Mouse (Mus musculus) MN1 (cell line): ENCODE results near the gene Pkp1.

Experiments used
- DNase-seq: peaks from one replicate; pipeline ENCODE4 v3.0.0-alpha.2; 2016; ENCODE audit warnings: low spot score

The Pkp1 gene

GRCm38 (mm10) chr1:135856070-135856469, 62.9 kb downstream of the Pkp1 start:
- no peak for DNase-seq

GRCm38 (mm10) chr1:135855344-135855687, 63.7 kb downstream of the Pkp1 start:
- DNase-seq, result no peak

GRCm38 (mm10) chr1:135854591-135855343, 64.2 kb downstream of the Pkp1 start:
- DNase-seq, result no peak

- DNase-seq, result no peak
Observed at GRCm38 (mm10) chr1:135853200-135853599, 65.8 kb downstream of the Pkp1 start.

DNA sequence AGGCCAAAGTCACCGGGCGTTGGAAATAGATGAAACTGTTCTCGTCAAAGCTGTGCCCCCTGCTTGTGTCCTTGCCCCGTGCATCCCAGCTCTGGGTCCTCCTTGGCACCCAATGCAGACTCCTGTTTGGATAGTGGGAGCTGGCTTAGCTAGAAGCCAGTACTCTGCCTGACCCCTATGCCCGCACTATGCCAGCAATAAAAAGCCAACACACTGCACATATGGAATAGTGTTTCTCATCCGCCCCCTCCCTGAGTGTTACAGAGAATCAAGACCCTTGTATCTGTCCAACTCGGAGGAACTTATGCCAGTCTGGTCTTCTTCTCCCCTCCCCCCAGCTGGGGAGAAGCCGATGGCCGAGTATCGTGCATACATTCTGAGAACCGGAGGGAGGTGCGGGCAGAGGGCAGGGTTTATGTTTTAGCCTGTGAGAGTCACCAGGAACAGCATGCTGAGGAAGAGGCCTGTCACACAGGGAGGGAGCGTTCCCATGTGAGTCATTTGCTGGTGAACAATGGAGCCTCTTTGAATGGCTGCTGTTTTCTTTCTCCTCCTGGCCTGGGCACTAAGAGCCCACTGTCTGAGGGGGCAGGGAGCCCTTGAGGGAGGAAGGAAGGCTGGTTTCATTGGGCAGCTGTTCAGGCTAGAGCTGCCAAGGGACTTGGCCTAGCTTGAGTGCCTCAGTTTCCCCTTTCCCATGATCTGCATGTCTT, 66.8 kb downstream of the Pkp1 start:
- peak; percentile 26 for DNase-seq

- DNase-seq, result peak; percentile 41
Observed at GRCm38 (mm10) chr1:135850722-135851512, 68.1 kb downstream of the Pkp1 start.

GRCm38 (mm10) chr1:135847611-135848351, 71.2 kb downstream of the Pkp1 start:
- DNase-seq, result no peak

DNA sequence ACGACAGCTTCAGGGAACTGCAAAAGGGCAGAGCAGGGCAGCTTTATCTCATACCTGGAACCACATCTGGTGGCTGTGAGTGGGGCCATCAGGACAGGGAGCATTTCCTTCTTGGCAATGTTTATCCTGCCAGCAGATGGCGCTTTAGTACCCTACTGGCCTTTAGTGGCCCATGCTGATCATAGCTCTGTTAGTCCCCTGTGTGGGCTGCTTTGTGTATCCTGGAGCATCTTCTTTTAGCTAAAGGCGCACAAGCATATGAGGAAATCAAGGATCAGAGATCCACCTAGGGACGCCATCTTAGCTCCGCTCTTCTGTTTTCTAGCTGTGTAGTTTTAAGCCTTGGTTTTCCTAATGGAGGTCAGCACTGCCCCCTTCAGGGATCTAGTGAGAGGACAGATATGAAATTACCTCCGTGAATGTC, 71.9 kb downstream of the Pkp1 start:
- DNase-seq, result peak; percentile 58

DNA sequence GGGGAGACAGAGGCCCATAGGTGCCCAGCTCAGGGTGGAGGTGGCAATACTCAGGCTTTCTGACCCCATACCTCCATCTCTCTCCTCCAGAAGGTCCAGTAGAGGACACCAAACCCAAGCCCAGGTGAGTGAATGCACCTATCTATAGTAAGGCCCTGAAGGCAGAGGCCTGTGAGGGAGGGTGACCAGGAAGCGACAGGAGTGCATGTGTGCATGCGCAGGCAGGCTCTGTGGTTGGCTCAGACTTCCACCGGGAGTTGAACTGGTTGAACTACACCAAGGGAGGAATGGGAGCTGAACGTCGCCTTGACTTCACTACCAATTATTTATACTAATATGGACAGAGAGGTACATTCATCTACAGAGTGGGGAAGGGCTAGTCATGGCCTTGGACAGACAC, 72.4 kb downstream of the Pkp1 start:
- DNase-seq, result no peak

DNA sequence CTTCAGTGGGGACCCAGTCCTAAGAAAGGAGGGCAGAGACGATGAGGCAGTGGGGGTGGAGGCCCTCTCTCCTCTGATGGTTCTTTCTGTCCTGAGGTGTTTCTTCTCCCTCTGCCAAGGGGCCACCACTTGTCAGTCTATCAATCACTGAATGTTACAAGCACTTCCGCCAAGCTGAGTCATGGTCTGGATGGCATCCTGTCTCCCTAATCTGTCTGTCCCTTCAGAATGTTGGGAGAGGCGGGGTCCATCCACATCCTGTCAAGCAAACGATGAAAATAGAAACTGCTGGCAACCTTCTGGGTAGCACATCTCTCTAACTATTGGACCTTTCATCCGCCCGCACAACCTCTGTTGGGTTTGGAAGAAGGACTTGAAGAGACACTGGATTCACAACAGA, 74.5 kb downstream of the Pkp1 start:
- no peak for DNase-seq

DNA sequence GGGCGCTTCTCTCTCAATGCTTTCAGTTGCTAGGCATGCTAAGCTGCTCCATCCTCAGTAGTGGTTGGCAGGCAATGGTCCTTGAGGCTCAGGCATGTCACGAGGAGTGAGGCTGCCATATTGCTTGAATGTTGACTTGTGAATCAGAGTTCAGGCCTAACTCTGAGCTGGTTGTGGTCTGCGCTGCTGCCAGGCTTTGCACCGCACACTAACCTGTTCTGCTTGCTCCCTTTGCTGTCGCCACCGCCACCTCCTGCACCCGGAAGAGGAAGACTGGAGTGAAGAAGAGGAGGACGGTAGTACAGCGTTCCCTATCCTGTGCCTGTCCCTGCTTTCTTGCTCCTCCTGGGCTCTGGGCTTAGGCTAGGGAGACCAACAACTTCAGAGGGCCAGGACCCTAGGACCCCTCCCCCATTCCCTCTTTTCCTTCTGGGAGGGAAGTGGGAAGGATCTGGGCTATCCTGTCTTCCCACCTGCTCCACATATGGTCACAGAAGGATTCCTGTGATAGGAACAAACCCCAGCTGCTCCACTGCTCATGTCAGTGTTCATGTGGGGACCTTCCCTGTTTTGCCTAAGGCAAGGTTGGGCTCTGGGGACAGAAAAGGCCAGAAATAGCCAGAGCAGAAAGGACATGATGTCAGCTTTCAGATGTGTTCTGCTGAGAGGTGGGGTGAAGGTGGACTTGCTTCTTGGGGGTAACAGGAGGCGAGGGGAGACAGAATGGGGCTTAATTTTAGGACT, 75.3 kb downstream of the Pkp1 start:
- DNase-seq, result no peak

DNA sequence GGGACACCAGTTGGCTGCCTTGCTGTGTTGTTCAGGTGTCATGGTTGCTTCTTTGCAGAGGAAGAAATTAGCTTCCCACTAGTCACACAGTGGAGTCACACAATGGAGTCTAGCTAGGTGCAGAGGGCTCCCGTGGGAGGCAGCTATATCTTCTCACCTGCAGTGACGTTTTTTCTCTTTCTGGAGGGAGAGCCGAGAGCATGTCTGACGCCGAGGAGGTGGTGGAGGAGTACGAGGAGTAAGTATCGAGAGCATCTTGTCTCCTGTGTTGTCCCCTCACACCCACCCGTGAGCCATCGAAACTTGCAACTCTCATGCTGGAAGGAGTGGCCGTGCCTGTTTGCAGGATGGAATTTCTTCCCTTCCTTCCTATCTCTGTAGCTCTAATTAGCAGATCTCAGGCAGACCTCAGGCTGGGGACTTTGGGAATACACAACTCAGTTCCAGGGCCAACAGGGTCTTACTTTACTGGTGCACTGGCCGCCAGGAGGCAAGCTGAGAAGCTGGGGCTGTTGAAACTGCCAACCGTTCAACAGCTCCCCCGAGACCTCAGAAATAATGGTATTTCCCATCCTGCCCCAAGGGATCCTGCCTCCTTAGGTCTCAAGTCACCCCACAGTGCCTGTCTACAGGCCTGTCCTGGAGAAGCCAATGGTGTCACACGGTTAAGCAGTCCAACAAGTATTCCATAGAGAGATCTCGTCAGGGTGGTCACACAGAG, 78.2 kb downstream of the Pkp1 start:
- DNase-seq, result no peak

DNA sequence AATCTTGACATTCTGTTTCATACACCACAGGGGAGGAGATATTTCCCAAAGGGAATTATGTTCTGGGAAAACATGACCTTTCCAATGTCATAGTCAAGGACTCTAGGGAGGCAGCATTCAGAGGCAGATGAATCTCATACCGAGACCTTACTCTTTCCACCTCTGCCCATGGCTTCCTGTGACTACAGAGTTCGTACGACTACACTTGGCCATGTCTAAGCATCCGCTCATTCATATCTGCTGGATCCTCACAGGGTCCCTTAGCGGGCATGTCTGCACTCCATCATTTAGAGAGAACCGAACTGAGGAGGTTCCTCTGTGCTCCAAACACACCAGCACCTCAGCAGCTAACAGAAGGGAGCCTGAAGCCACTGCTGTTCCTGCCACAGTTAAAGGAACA, 79.9 kb downstream of the Pkp1 start:
- no peak for DNase-seq

GRCm38 (mm10) chr1:135838626-135839025, 80.4 kb downstream of the Pkp1 start:
- DNase-seq, result no peak

- peak; percentile 67 for DNase-seq
Observed at GRCm38 (mm10) chr1:135835716-135836483, 83.1 kb downstream of the Pkp1 start, which contains the start of gene Tnnt2. TSS of gene Tnnt2 (plus strand) at chr1:135836354.

GRCm38 (mm10) chr1:135834983-135835382, 84.0 kb downstream of the Pkp1 start:
- no peak for DNase-seq

- peak; percentile 32 for DNase-seq
Observed at GRCm38 (mm10) chr1:135834206-135834859, 84.7 kb downstream of the Pkp1 start.

DNA sequence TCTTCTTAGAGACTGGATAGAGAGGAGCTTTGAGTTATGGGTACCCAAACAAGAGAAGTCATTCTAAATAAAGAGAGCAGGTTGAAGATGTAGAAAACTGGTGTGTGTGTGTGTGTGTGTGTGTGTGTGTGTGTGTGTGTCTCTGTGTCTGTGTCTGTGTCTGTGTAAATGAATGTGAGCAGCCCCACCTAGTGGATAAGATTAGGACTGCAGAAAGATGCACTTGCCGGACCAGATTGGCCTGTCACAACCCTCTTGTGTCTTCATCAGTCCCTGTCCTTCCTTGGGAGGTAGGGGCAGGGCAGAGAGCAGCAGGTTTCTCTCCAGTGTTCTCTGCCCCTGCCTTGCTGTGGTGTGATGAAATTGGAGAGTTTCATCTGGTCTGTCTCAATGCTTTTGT, 90.1 kb downstream of the Pkp1 start:
- DNase-seq, result peak; percentile 57

- no peak for DNase-seq
Observed at GRCm38 (mm10) chr1:135821780-135822179, 97.2 kb downstream of the Pkp1 start.
